Mouse (Mus musculus) intestine, embryonic 16.5 days (tissue): ENCODE data around the gene Stat4. TPM values are rescaled to one million over a fixed set of nuclear protein-coding genes. Genes with fewer than 3 reads are reported as not detected.

Experiments
- ATAC-seq: fragments of 200-750 bp; cut with Nextera tagmentation; 2 replicates; pipeline ENCODE4 v1.8.0; 2017; ENCODE audit warnings: moderate TSS enrichment, moderate library complexity
- H3K27ac ChIP-seq: fragments of 300-500 bp; sonication (generic); 2 replicates; pipeline ENCODE4 v1.5.1; 2014; ENCODE audit warnings: mild to moderate bottlenecking, low read length
- H3K27me3 ChIP-seq: fragments of 300-500 bp; sonication (generic); replicated peaks from 2 replicates; pipeline ENCODE4 v1.6.1; 2014; ENCODE audit warnings: low read length, control low read depth, mixed read lengths; ENCODE audit not compliant: control insufficient read depth, insufficient read depth
- H3K36me3 ChIP-seq: fragments of 300-500 bp; sonication (generic); 2 replicates; pipeline ENCODE4 v1.6.1; 2014; ENCODE audit warnings: low read length, control low read depth; ENCODE audit not compliant: control insufficient read depth, insufficient read depth
- H3K4me1 ChIP-seq: fragments of 300-500 bp; sonication (generic); 2 replicates; pipeline ENCODE4 v1.6.1; 2014; ENCODE audit warnings: low read length, control low read depth, mixed read lengths; ENCODE audit not compliant: control insufficient read depth, insufficient read depth
- H3K4me2 ChIP-seq: fragments of 300-500 bp; sonication (generic); 2 replicates; pipeline ENCODE4 v1.6.1; 2014; ENCODE audit warnings: low read depth, low read length, control low read depth
- H3K4me3 ChIP-seq: fragments of 300-500 bp; sonication (generic); 2 replicates; pipeline ENCODE4 v1.5.1; 2014; ENCODE audit warnings: mild to moderate bottlenecking, low read length
- H3K9ac ChIP-seq: fragments of 300-500 bp; sonication (generic); 2 replicates; pipeline ENCODE4 v1.6.1; 2014; ENCODE audit warnings: low read depth, low read length
- H3K9me3 ChIP-seq: fragments of 300-500 bp; sonication (generic); 2 replicates; pipeline ENCODE4 v1.6.1; 2016; ENCODE audit warnings: low read length, control low read depth; ENCODE audit not compliant: control insufficient read depth
- WGBS: fragments of 180-500 bp; shearing (Covaris S2); extraction: QIAGEN DNeasy Blood & Tissue Kit; methylation state at CpG from one replicate; pipeline ENCODE4 v1.1.7; 2014; 5-methylcytosine and 5-hydroxymethylcytosine counted together
- polyA plus RNA-seq: library from polyadenylated mRNA; unstranded; fragments of >200 nt; fragmentation: Nextera tagmentation; extraction: Ambion mirVana; gene quantifications from 2 replicates; pipeline ENCODE4 v1.2.1, GENCODE M21; 2015

Stat4 gene
- polyA plus RNA-seq, 1 experiment from 2014 or later = 1.5 TPM

GRCm38 (mm10) chr1:52143596-52144156 is 156.7 kb downstream of the Stat4 start:
- Histone ChIP-seq H3K4me2 (no peak overlapping the region), H3K4me3 (no peak overlapping the region), H3K27me3 (no peaks in the 10 kb centered on the region), H3K9ac (no peak overlapping the region), H3K36me3 (peaks cover 3% of the 10 kb centered on the region; the same call in 1 of the 2 replicates), H3K27ac (no peak overlapping the region), H3K4me1 (peaks cover 7% of the 10 kb centered on the region; the same call in 1 of the 2 replicates), H3K9me3 (no peaks in the 10 kb centered on the region)
- no peak for ATAC-seq
- 88% methylated on average over 7 of the region's 7 CpGs for WGBS

- Histone ChIP-seq H3K27me3 (no peaks in the 10 kb centered on the region), H3K9ac (no peak overlapping the region), H3K4me3 (no peak overlapping the region), H3K4me2 (no peak overlapping the region), H3K27ac (no peak overlapping the region), H3K4me1 (peaks cover 8% of the 10 kb centered on the region; the same call in 1 of the 2 replicates), H3K9me3 (no peaks in the 10 kb centered on the region), H3K36me3 (peaks cover 3% of the 10 kb centered on the region; the same call in 1 of the 2 replicates)
- 68% methylated on average over 10 of the region's 10 CpGs for WGBS
- 0 out of 2 replicates have a peak, but pooled peaks have one; percentile 26 for ATAC-seq
Measured at GRCm38 (mm10) chr1:52144907-52145306, 158.0 kb downstream of the Stat4 start.

- no peak overlapping the region for H3K4me3 ChIP-seq
- H3K36me3 ChIP-seq = peaks cover 3% of the 10 kb centered on the region; the same call in 1 of the 2 replicates
- peak; percentile 59 for ATAC-seq
- no peak overlapping the region for H3K9ac ChIP-seq
- H3K4me1 ChIP-seq = peaks cover 19% of the 10 kb centered on the region
- no peak overlapping the region for H3K27ac ChIP-seq
- 60% methylated on average over 12 of the region's 12 CpGs for WGBS
- H3K9me3 ChIP-seq = no peaks in the 10 kb centered on the region
- H3K27me3 ChIP-seq = no peaks in the 10 kb centered on the region
- H3K4me2 ChIP-seq = no peak overlapping the region
Measured at GRCm38 (mm10) chr1:52146214-52146970, 159.4 kb downstream of the Stat4 start.

DNA sequence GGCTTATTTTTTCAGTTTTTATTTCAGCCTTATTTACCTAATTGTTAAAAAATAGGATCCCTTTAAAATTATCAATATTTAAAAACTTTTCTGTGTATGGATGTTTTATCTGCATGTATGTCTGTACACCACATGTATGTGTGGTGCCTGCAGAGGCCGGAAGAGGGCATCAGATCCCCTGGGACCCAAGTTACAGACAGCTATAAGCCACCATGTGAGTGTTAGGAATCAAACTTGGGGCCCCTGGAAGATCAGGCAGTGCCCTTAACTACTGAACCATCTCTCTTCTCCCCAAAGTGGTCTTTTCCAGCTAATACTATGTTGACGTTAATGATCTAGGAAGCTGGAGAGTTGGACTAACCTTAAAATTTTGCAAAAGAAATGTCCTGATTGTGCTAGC is 160.5 kb downstream of the Stat4 start:
- no peak overlapping the region for H3K4me3 ChIP-seq
- peaks cover 14% of the 10 kb centered on the region for H3K4me1 ChIP-seq
- 86% methylated on average over 2 of the region's 2 CpGs for WGBS
- no peak overlapping the region for H3K9ac ChIP-seq
- H3K9me3 ChIP-seq = no peaks in the 10 kb centered on the region
- peaks cover 3% of the 10 kb centered on the region; the same call in 1 of the 2 replicates for H3K36me3 ChIP-seq
- H3K4me2 ChIP-seq = no peak overlapping the region
- no peak overlapping the region for H3K27ac ChIP-seq
- ATAC-seq = no peak
- no peaks in the 10 kb centered on the region for H3K27me3 ChIP-seq

DNA sequence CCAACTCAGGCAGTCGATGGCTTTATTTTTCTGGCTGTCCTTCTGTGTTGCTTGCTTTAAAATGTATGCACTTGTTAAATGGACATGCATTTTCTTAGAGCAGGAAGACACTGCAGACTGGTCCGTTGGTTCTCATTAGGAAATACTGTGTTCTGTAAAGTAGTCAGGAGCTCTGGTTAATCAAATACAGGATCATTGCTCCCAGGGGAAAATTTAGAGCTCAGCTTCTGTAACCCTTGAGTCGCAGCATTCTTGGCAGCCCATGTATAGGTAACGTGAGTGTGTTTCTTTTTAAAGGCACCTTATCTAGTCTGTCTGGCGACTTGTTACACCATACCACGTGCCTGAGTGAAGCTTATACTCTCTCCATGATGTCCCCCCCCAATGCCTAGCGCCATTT is 161.2 kb downstream of the Stat4 start:
- Histone ChIP-seq H3K27me3 (no peaks in the 10 kb centered on the region), H3K4me1 (peaks cover 14% of the 10 kb centered on the region), H3K4me3 (no peak overlapping the region), H3K36me3 (peaks cover 3% of the 10 kb centered on the region; the same call in 1 of the 2 replicates), H3K4me2 (no peak overlapping the region), H3K9me3 (no peaks in the 10 kb centered on the region), H3K9ac (no peak overlapping the region), H3K27ac (no peak overlapping the region)
- ATAC-seq = no peak
- whole genome bisulfite sequencing = 71% methylated on average over 7 of the region's 7 CpGs

- Histone ChIP-seq H3K9me3 (no peaks in the 10 kb centered on the region), H3K9ac (no peak overlapping the region), H3K27ac (no peak overlapping the region), H3K4me1 (peaks cover 14% of the 10 kb centered on the region), H3K4me3 (no peak overlapping the region), H3K27me3 (no peaks in the 10 kb centered on the region), H3K4me2 (no peak overlapping the region), H3K36me3 (peaks cover 3% of the 10 kb centered on the region; the same call in 1 of the 2 replicates)
- 82% methylated on average over 7 of the region's 7 CpGs for WGBS
- ATAC-seq = no peak
Measured at GRCm38 (mm10) chr1:52148696-52149095, 161.7 kb downstream of the Stat4 start.

- no peaks in the 10 kb centered on the region; the same call in 1 of the 2 replicates for H3K36me3 ChIP-seq
- no peak overlapping the region for H3K4me3 ChIP-seq
- H3K9ac ChIP-seq = no peak overlapping the region
- H3K27me3 ChIP-seq = no peaks in the 10 kb centered on the region
- 0 out of 2 replicates have a peak overlapping the region, but pooled peaks have one; percentile 7 for H3K27ac ChIP-seq
- H3K9me3 ChIP-seq = no peaks in the 10 kb centered on the region
- no peak overlapping the region for H3K4me2 ChIP-seq
- H3K4me1 ChIP-seq = peaks cover 14% of the 10 kb centered on the region
- WGBS = 42% methylated on average over 9 of the region's 9 CpGs
- ATAC-seq = peak; percentile 68
Measured at GRCm38 (mm10) chr1:52149934-52150346, 163.0 kb downstream of the Stat4 start.

GRCm38 (mm10) chr1:52150676-52151075 is 163.7 kb downstream of the Stat4 start:
- peaks cover 12% of the 10 kb centered on the region for H3K4me1 ChIP-seq
- no peaks in the 10 kb centered on the region for H3K9me3 ChIP-seq
- 33% methylated on average over 11 of the region's 11 CpGs for WGBS
- H3K4me2 ChIP-seq = no peak overlapping the region
- H3K27ac ChIP-seq = no peak overlapping the region
- no peaks in the 10 kb centered on the region for H3K27me3 ChIP-seq
- peak; percentile 70 for ATAC-seq
- no peaks in the 10 kb centered on the region; the same call in 1 of the 2 replicates for H3K36me3 ChIP-seq
- H3K4me3 ChIP-seq = no peak overlapping the region
- H3K9ac ChIP-seq = no peak overlapping the region

GRCm38 (mm10) chr1:52151166-52151565 is 164.2 kb downstream of the Stat4 start:
- no peak overlapping the region for H3K4me2 ChIP-seq
- no peak overlapping the region for H3K9ac ChIP-seq
- H3K27ac ChIP-seq = no peak overlapping the region
- H3K4me1 ChIP-seq = peaks cover 12% of the 10 kb centered on the region
- no peak for ATAC-seq
- WGBS = 96% methylated on average over 5 of the region's 5 CpGs
- H3K4me3 ChIP-seq = no peak overlapping the region
- no peaks in the 10 kb centered on the region for H3K27me3 ChIP-seq
- no peaks in the 10 kb centered on the region; the same call in 1 of the 2 replicates for H3K36me3 ChIP-seq
- H3K9me3 ChIP-seq = no peaks in the 10 kb centered on the region
